Mouse (Mus musculus) left cerebral cortex, adult 2 months (tissue): Measurements from ENCODE around the gene Fgfr2. TPM values are rescaled to one million over a fixed set of nuclear protein-coding genes. Genes with fewer than 3 reads are reported as not detected.

Experiments
- DNase-seq, 2 experiments: peaks; one replicate each; pipeline ENCODE4 v3.0.0; 2021 to 2022; ENCODE audit warnings: low spot score in 2 of 2, mixed read lengths in 1 of 2; ENCODE audit errors: extremely low spot score in 1 of 2
- H3K27ac ChIP-seq: fragments of 200-600 bp; 2 replicates; pipeline ENCODE4 v1.8.1; 2022
- H3K4me3 ChIP-seq: fragments of 200-600 bp; 2 replicates; pipeline ENCODE4 v1.8.1; 2022
- CTCF ChIP-seq: fragments of 200-600 bp; IDR thresholded peaks from 2 replicates; pipeline ENCODE4 v1.8.1; 2022; ENCODE audit warnings: antibody characterized with exemption, mild to moderate bottlenecking, moderate library complexity
- intact Hi-C: fragments of 180-260 bp; cut with DNase I; formaldehyde crosslinking; loops from one replicate; pipeline ENCODE4 v1.15.1; 2025
- total RNA-seq, 2 experiments: library from RNA; stranded (reverse); gene quantifications; 2 replicates each; pipeline ENCODE4 v1.2.3; 2021

The Fgfr2 gene
- total RNA-seq, 2 experiments from 2014 or later = 47.3 to 47.4 TPM

GRCm38 (mm10) chr7:131598483-131598824 is 1524.7 kb downstream of the Fgfr2 start:
- peak; percentile 64 for TF ChIP-seq CTCF
- Histone ChIP-seq H3K4me3 (no peak overlapping the region), H3K27ac (no peak overlapping the region)
- intact Hi-C loops = loop anchor here (2.0 to 5.0 kb wide), 2 partner anchors 148 to 284 kb away; no protein-coding TSS in a partner anchor
- peak; percentile 30 to 35 for DNase-seq

- peak in 1 of 2 experiments; percentile 12 for DNase-seq
- H3K4me3 ChIP-seq = no peak overlapping the region
- intact Hi-C loops = loop anchor here (2.0 to 5.0 kb wide), 2 partner anchors 149 to 284 kb away; no protein-coding TSS in a partner anchor
- no peak overlapping the region for H3K27ac ChIP-seq
- TF ChIP-seq CTCF = no peak
These were observed 1525.2 kb downstream of the Fgfr2 start for GRCm38 (mm10) chr7:131597779-131598482.

- no peak for TF ChIP-seq CTCF
- intact Hi-C loops = no loop called here
- Histone ChIP-seq H3K27ac (no peak overlapping the region), H3K4me3 (no peak overlapping the region)
- no peak for DNase-seq
These were observed 1537.6 kb downstream of the Fgfr2 start for GRCm38 (mm10) chr7:131585551-131585950.

- Histone ChIP-seq H3K4me3 (no peak overlapping the region), H3K27ac (no peak overlapping the region)
- TF ChIP-seq CTCF = no peak
- DNase-seq = no peak
- intact Hi-C loops = no loop called here
These were observed 1541.0 kb downstream of the Fgfr2 start for GRCm38 (mm10) chr7:131582178-131582577.

GRCm38 (mm10) chr7:131575246-131575645 is 1547.9 kb downstream of the Fgfr2 start:
- peak; percentile 39 for TF ChIP-seq CTCF

GRCm38 (mm10) chr7:131560697-131561042 is 1562.5 kb downstream of the Fgfr2 start:
- Histone ChIP-seq H3K27ac (peak overlapping the region; percentile 90), H3K4me3 (peak overlapping the region; percentile 81)
- no peak for TF ChIP-seq CTCF
- intact Hi-C loops = loop anchor here (5.0 kb wide), 1 partner anchor 148 kb away; the partner anchor contains the start of genes Acadsb and Ikzf5
- DNase-seq = no peak

More at GRCm38 (mm10) chr7:131575246-131575645, 1547.9 kb downstream of the Fgfr2 start:
- no peak for DNase-seq
- Histone ChIP-seq H3K4me3 (no peak overlapping the region), H3K27ac (no peak overlapping the region)
- intact Hi-C loops = loop anchor here (10.0 kb wide), 2 partner anchors 170 to 310 kb away; no protein-coding TSS in a partner anchor

- peak; percentile 84 to 88 for DNase-seq
- intact Hi-C loops = loop anchor here (5.0 kb wide), 2 partner anchors 148 to 198 kb away; partner anchors contain the start of genes 2310057M21Rik, Acadsb and Ikzf5
- Histone ChIP-seq H3K27ac (peak within 1 kb of the TSS; percentile 90), H3K4me3 (peak within 1 kb of the TSS; percentile 81)
- TF ChIP-seq CTCF = no peak
These were observed 1563.0 kb downstream of the Fgfr2 start, which contains the start of gene Bub3 for GRCm38 (mm10) chr7:131559986-131560696. TSS of gene Bub3 (plus strand) at chr7:131560222.

- TF ChIP-seq CTCF = no peak
- no peak overlapping the region for H3K4me3 ChIP-seq
- H3K27ac ChIP-seq = no peak overlapping the region
- intact Hi-C loops = loop anchor here (2.0 to 5.0 kb wide), 2 partner anchors 17 to 195 kb away; partner anchors contain the start of gene 2310057M21Rik
- no peak for DNase-seq
These were observed 1565.4 kb downstream of the Fgfr2 start for GRCm38 (mm10) chr7:131557751-131558150.

- H3K27ac ChIP-seq = no peak overlapping the region
- H3K4me3 ChIP-seq = no peak overlapping the region
- intact Hi-C loops = loop anchor here (2.0 to 5.0 kb wide), 2 partner anchors 16 to 194 kb away; partner anchors contain the start of gene 2310057M21Rik
- DNase-seq = no peak
- TF ChIP-seq CTCF = no peak
These were observed 1566.4 kb downstream of the Fgfr2 start for GRCm38 (mm10) chr7:131556541-131557271.

GRCm38 (mm10) chr7:131556116-131556515 is 1567.0 kb downstream of the Fgfr2 start:
- no peak overlapping the region for H3K4me3 ChIP-seq
- no peak for DNase-seq
- intact Hi-C loops = loop anchor here (2.0 to 5.0 kb wide), 2 partner anchors 15 to 194 kb away; partner anchors contain the start of gene 2310057M21Rik
- no peak for TF ChIP-seq CTCF
- H3K27ac ChIP-seq = no peak overlapping the region

- H3K27ac ChIP-seq = no peak overlapping the region
- intact Hi-C loops = loop anchor here (2.0 to 5.0 kb wide), 2 partner anchors 15 to 193 kb away; partner anchors contain the start of gene 2310057M21Rik
- no peak overlapping the region for H3K4me3 ChIP-seq
- no peak for DNase-seq
- no peak for TF ChIP-seq CTCF
These were observed 1567.7 kb downstream of the Fgfr2 start for GRCm38 (mm10) chr7:131555301-131556081.
